16 mouse cellular contexts compared by ENCODE assay signal in genomic region chrX:117885691-117886090, GRCm38 (mm10).
"Had no signal": no experiment of that assay in that cellular context is flagged by ENCODE, and none has a peak within 500 bp of the region (broad histone marks: within the 10 kb centered on the region; RNA-seq: fewer than 3 reads in every experiment).

No protein-coding gene starts in this region.

- DNase-seq: left cerebral cortex, postnatal 4 days; liver; liver, embryonic 13.5 days; liver, postnatal 0 days; lung, adult 18-20 months; lung, adult 2 months; lung, embryonic 14.5 days; lung, postnatal 10 days; lung, postnatal 36 days; lung, postnatal 4 days; midbrain, embryonic 14.5 days had no signal

- ATAC-seq: liver, embryonic 12.5 days; liver, postnatal 0 days; lung, postnatal 0 days; midbrain, embryonic 13.5 days; midbrain, embryonic 15.5 days; midbrain, embryonic 16.5 days had no signal
